Mouse (Mus musculus) liver, embryonic 15.5 days (tissue): Measurements from ENCODE around the gene Gm9639. TPM values are rescaled to one million over a fixed set of nuclear protein-coding genes. Genes with fewer than 3 reads are reported as not detected.

Experiments
- ATAC-seq: fragments of 200-750 bp; cut with Nextera tagmentation; 2 replicates; pipeline ENCODE4 v1.8.0; 2017; ENCODE audit warnings: moderate number of reproducible peaks, mild to moderate bottlenecking, moderate library complexity; ENCODE audit not compliant: insufficient read depth
- H3K27ac ChIP-seq: fragments of 300-500 bp; sonication (generic); replicated peaks from 2 replicates; pipeline ENCODE4 v1.5.1; 2015; ENCODE audit warnings: mild to moderate bottlenecking, inconsistent platforms
- H3K27me3 ChIP-seq: fragments of 300-500 bp; sonication (generic); 2 replicates; pipeline ENCODE4 v1.6.1; 2015; ENCODE audit warnings: mild to moderate bottlenecking, inconsistent platforms
- H3K36me3 ChIP-seq: fragments of 300-500 bp; sonication (generic); replicated peaks from 2 replicates; pipeline ENCODE4 v1.6.1; 2015; ENCODE audit warnings: moderate library complexity, mild to moderate bottlenecking, inconsistent platforms
- H3K4me1 ChIP-seq: fragments of 300-500 bp; sonication (generic); replicated peaks from 2 replicates; pipeline ENCODE4 v1.6.1; 2015; ENCODE audit warnings: inconsistent platforms
- H3K4me2 ChIP-seq: fragments of 300-500 bp; sonication (generic); 2 replicates; pipeline ENCODE4 v1.6.1; 2015; ENCODE audit warnings: moderate library complexity, mild to moderate bottlenecking, inconsistent platforms
- H3K4me3 ChIP-seq: fragments of 300-500 bp; sonication (generic); replicated peaks from 2 replicates; pipeline ENCODE4 v1.5.1; 2015; ENCODE audit warnings: mild to moderate bottlenecking, inconsistent platforms
- H3K9ac ChIP-seq: fragments of 300-500 bp; sonication (generic); 2 replicates; pipeline ENCODE4 v1.6.1; 2015; ENCODE audit warnings: moderate library complexity, mild to moderate bottlenecking, inconsistent platforms
- H3K9me3 ChIP-seq: fragments of 300-500 bp; sonication (generic); replicated peaks from 2 replicates; pipeline ENCODE4 v1.6.1; 2016; ENCODE audit warnings: inconsistent platforms
- WGBS: fragments of 180-500 bp; shearing (Covaris S2); methylation state at CpG from one replicate; pipeline ENCODE4 v1.1.7; 2015; ENCODE audit warnings: mixed read lengths; ENCODE audit not compliant: insufficient replicate concordance; 5-methylcytosine and 5-hydroxymethylcytosine counted together
- polyA plus RNA-seq: library from polyadenylated mRNA; unstranded; fragments of >200 nt; fragmentation: Nextera tagmentation; extraction: Ambion mirVana; gene quantifications from 2 replicates; pipeline ENCODE4 v1.2.1, GENCODE M21; 2015

Gm9639 gene
- polyA plus RNA-seq, result not detected in 2 replicates

GRCm38 (mm10) chr10:77794976-77795375, at the start of gene Gm9639:
Gene Gm9639 (minus strand): TSS chr10:77795076.
- H3K9ac ChIP-seq, result no peak within 1 kb of the TSS
- WGBS, result 23% methylated on average over 2 of the region's 2 CpGs
- H3K27me3 ChIP-seq, result no peaks in the 10 kb centered on the region
- no peaks in the 10 kb centered on the region for H3K9me3 ChIP-seq
- H3K4me3 ChIP-seq, result no peak within 1 kb of the TSS
- no peaks in the 10 kb centered on the region for H3K4me1 ChIP-seq
- H3K4me2 ChIP-seq, result no peak within 1 kb of the TSS
- no peaks in the 10 kb centered on the region for H3K36me3 ChIP-seq
- ATAC-seq, result no peak
- no peak within 1 kb of the TSS for H3K27ac ChIP-seq

- H3K27me3 ChIP-seq, result no peaks in the 10 kb centered on the region
- H3K9ac ChIP-seq, result no peak overlapping the region
- no peaks in the 10 kb centered on the region for H3K9me3 ChIP-seq
- H3K4me2 ChIP-seq, result no peak overlapping the region
- H3K4me1 ChIP-seq, result no peaks in the 10 kb centered on the region
- H3K4me3 ChIP-seq, result no peak overlapping the region
- no peak overlapping the region for H3K27ac ChIP-seq
- H3K36me3 ChIP-seq, result no peaks in the 10 kb centered on the region
- WGBS, result 50% methylated on average over 6 of the region's 6 CpGs
- ATAC-seq, result no peak
Measured at GRCm38 (mm10) chr10:77839006-77839405, 44.1 kb upstream of the Gm9639 start.

GRCm38 (mm10) chr10:77835647-77836046, 40.8 kb upstream of the Gm9639 start, which contains the start of gene Krtap10-10:
Gene Krtap10-10 (plus strand): TSS chr10:77835947.
- Histone ChIP-seq H3K4me1 (no peaks in the 10 kb centered on the region), H3K4me2 (no peak within 1 kb of the TSS), H3K27ac (no peak within 1 kb of the TSS), H3K9me3 (no peaks in the 10 kb centered on the region), H3K36me3 (no peaks in the 10 kb centered on the region), H3K9ac (no peak within 1 kb of the TSS), H3K4me3 (no peak within 1 kb of the TSS), H3K27me3 (no peaks in the 10 kb centered on the region)
- no peak for ATAC-seq
- WGBS, result 53% methylated on average over 9 of the region's 9 CpGs

- Histone ChIP-seq H3K9me3 (no peaks in the 10 kb centered on the region), H3K27ac (no peak within 1 kb of the TSS), H3K36me3 (no peaks in the 10 kb centered on the region), H3K4me1 (no peaks in the 10 kb centered on the region), H3K9ac (no peak within 1 kb of the TSS), H3K4me3 (no peak within 1 kb of the TSS), H3K27me3 (no peaks in the 10 kb centered on the region), H3K4me2 (no peak within 1 kb of the TSS)
- 39% methylated on average over 6 of the region's 6 CpGs for WGBS
- no peak for ATAC-seq
Measured at GRCm38 (mm10) chr10:77826951-77827350, 32.1 kb upstream of the Gm9639 start, which contains the start of gene Krtap10-4. Gene Krtap10-4 (minus strand): TSS chr10:77827095.

GRCm38 (mm10) chr10:77819203-77819602, 24.3 kb upstream of the Gm9639 start:
- no peaks in the 10 kb centered on the region for H3K4me1 ChIP-seq
- WGBS, result 46% methylated on average over 4 of the region's 4 CpGs
- H3K27me3 ChIP-seq, result no peaks in the 10 kb centered on the region
- H3K36me3 ChIP-seq, result no peaks in the 10 kb centered on the region
- no peaks in the 10 kb centered on the region for H3K9me3 ChIP-seq
- H3K9ac ChIP-seq, result no peak overlapping the region
- no peak overlapping the region for H3K4me3 ChIP-seq
- no peak overlapping the region for H3K27ac ChIP-seq
- no peak overlapping the region for H3K4me2 ChIP-seq
- ATAC-seq, result no peak

GRCm38 (mm10) chr10:77818523-77818922, 23.6 kb upstream of the Gm9639 start:
- Histone ChIP-seq H3K36me3 (no peaks in the 10 kb centered on the region), H3K4me2 (no peak overlapping the region), H3K4me1 (no peaks in the 10 kb centered on the region), H3K27ac (no peak overlapping the region), H3K9ac (no peak overlapping the region), H3K27me3 (no peaks in the 10 kb centered on the region), H3K4me3 (no peak overlapping the region), H3K9me3 (no peaks in the 10 kb centered on the region)
- WGBS, result 80% methylated on average over 4 of the region's 4 CpGs
- no peak for ATAC-seq

GRCm38 (mm10) chr10:77815514-77815913, 20.6 kb upstream of the Gm9639 start:
- ATAC-seq, result no peak
- no peak overlapping the region for H3K4me3 ChIP-seq
- no peak overlapping the region for H3K27ac ChIP-seq
- 25% methylated on average over 5 of the region's 5 CpGs for WGBS
- H3K4me2 ChIP-seq, result no peak overlapping the region
- H3K4me1 ChIP-seq, result no peaks in the 10 kb centered on the region
- no peak overlapping the region for H3K9ac ChIP-seq
- no peaks in the 10 kb centered on the region for H3K36me3 ChIP-seq
- no peaks in the 10 kb centered on the region for H3K27me3 ChIP-seq
- H3K9me3 ChIP-seq, result no peaks in the 10 kb centered on the region

- Histone ChIP-seq H3K27me3 (no peaks in the 10 kb centered on the region), H3K4me3 (no peak within 1 kb of the TSS), H3K4me2 (no peak within 1 kb of the TSS), H3K9ac (no peak within 1 kb of the TSS), H3K4me1 (no peaks in the 10 kb centered on the region), H3K36me3 (no peaks in the 10 kb centered on the region), H3K9me3 (no peaks in the 10 kb centered on the region), H3K27ac (no peak within 1 kb of the TSS)
- ATAC-seq, result no peak
- 39% methylated on average over 4 of the region's 4 CpGs for WGBS
Measured at GRCm38 (mm10) chr10:77814382-77814781, 19.5 kb upstream of the Gm9639 start, which contains the start of gene Gm2696. Gene Gm2696 (plus strand): TSS chr10:77814682.

GRCm38 (mm10) chr10:77811743-77812142, 16.9 kb upstream of the Gm9639 start, which contains the start of gene Gm9507:
Gene Gm9507 (minus strand): TSS chr10:77811843.
- no peak within 1 kb of the TSS for H3K9ac ChIP-seq
- H3K9me3 ChIP-seq, result no peaks in the 10 kb centered on the region
- H3K27ac ChIP-seq, result no peak within 1 kb of the TSS
- no peak within 1 kb of the TSS for H3K4me3 ChIP-seq
- ATAC-seq, result no peak
- no peaks in the 10 kb centered on the region for H3K4me1 ChIP-seq
- H3K27me3 ChIP-seq, result no peaks in the 10 kb centered on the region
- WGBS, result 51% methylated on average over 5 of the region's 5 CpGs
- no peak within 1 kb of the TSS for H3K4me2 ChIP-seq
- no peaks in the 10 kb centered on the region for H3K36me3 ChIP-seq

GRCm38 (mm10) chr10:77804095-77804494, 9.2 kb upstream of the Gm9639 start:
- Histone ChIP-seq H3K27me3 (no peaks in the 10 kb centered on the region), H3K4me2 (no peak overlapping the region), H3K9me3 (no peaks in the 10 kb centered on the region), H3K9ac (no peak overlapping the region), H3K36me3 (no peaks in the 10 kb centered on the region), H3K4me1 (no peaks in the 10 kb centered on the region), H3K4me3 (no peak overlapping the region), H3K27ac (no peak overlapping the region)
- WGBS, result 34% methylated on average over 3 of the region's 3 CpGs
- no peak for ATAC-seq

GRCm38 (mm10) chr10:77798921-77799508, 4.1 kb upstream of the Gm9639 start, which contains the start of gene Gm19668:
Gene Gm19668 (minus strand): TSS chr10:77799133.
- no peak for ATAC-seq
- H3K27me3 ChIP-seq, result no peaks in the 10 kb centered on the region
- no peak within 1 kb of the TSS for H3K4me2 ChIP-seq
- no peaks in the 10 kb centered on the region for H3K4me1 ChIP-seq
- no peak within 1 kb of the TSS for H3K27ac ChIP-seq
- no peaks in the 10 kb centered on the region for H3K9me3 ChIP-seq
- H3K9ac ChIP-seq, result no peak within 1 kb of the TSS
- H3K4me3 ChIP-seq, result no peak within 1 kb of the TSS
- WGBS, result 41% methylated on average over 8 of the region's 8 CpGs
- no peaks in the 10 kb centered on the region for H3K36me3 ChIP-seq
